Mouse (Mus musculus) induced T-regulatory cell, adult 2 months (primary cell): Measurements from ENCODE around the gene Nppc.

ENCODE experiments used
- DNase-seq: peaks from one replicate; pipeline ENCODE4 v3.0.0-alpha.2; 2012; ENCODE audit warnings: low read depth

The Nppc gene

DNA sequence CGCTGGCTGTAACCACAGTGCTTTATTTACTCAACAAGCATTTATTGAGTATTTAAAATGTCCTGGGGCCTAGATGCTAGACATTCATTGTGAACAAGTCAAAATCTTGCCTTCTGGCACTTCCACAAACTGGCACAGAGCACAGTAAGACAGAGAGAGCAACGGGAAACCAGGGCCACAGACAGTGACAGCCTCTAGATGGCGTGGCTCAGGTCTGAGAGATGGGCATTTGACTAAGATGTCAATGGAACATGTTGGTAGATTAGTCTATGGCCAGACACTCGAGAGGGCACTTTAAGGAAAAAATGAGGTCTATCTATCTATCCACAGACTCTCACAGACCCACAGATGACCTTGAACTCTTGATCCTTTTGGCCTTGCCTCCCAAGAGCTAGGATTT lies 17.7 kb downstream of the Nppc start:
- DNase-seq: no peak

- DNase-seq: peak; percentile 75
Observed at GRCm38 (mm10) chr1:86650272-86650671, 20.1 kb downstream of the Nppc start.

GRCm38 (mm10) chr1:86647517-86647916 lies 22.9 kb downstream of the Nppc start:
- no peak for DNase-seq

- peak; percentile 57 for DNase-seq
Observed at GRCm38 (mm10) chr1:86643101-86643809, 27.1 kb downstream of the Nppc start.

GRCm38 (mm10) chr1:86634751-86635359 lies 35.5 kb downstream of the Nppc start:
- DNase-seq: no peak

DNA sequence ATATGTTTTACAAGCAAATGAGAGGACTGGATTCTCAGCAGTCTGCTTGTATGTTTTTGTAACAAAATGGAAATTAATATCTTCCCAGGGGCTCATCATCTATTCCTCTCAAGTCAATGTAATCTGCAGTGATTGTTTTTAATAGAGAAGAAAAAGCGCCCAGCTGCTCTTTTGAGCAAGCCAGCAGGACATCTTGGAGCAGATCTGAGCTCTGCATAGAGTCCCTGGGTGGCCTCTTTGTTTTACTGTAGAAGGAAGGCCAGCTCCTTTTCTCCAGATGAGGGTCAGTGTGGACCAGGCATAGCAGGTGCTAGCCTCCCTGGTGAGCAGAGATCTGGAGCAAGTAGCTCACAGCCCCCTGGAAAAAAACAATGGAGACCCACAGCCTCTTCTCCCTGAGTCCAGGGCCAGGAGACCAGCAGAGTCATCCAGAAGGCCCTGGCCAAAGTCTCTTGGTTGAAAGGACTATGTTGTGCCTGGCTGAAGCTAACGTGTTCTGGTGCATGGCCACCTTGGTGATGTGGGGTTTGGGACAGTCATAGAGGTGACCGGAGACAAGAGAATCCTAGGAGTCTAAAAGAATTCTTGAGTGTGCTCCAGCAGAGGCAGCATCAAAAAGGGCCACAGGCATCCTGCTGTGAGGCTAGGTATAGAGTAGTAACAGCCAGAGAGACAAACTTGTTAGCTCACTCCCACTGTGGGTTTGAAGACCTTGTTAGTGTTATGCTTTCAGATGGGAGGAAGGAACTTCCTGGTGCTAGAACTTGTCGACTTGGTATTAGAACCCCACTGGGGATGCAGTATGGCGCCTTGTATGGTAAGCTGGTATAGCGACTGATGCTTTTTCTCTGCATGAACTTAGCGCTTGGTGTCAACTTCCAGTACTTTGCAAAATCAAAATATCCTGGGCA lies 36.3 kb downstream of the Nppc start:
- DNase-seq: no peak

DNA sequence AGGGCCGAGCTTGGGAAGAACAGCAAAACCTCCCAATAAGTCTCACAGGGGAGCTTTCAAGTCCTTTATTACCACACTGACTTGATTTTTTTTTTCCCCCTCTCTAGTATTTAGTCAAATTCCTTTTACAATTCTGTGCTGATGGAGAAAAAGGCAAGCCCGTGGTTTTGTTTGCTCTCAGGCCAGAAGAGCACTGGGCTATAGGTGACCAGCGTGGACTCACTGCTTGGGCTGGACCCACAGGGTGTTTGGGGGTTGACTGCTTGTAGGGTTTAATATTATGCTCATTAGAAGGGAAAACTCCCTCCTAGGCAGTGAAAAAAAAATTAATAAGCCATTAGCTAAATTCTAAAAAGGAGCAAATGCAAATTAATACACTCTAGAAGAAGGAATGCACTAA lies 36.9 kb downstream of the Nppc start:
- no peak for DNase-seq

GRCm38 (mm10) chr1:86632732-86633380 lies 37.5 kb downstream of the Nppc start:
- no peak for DNase-seq

DNA sequence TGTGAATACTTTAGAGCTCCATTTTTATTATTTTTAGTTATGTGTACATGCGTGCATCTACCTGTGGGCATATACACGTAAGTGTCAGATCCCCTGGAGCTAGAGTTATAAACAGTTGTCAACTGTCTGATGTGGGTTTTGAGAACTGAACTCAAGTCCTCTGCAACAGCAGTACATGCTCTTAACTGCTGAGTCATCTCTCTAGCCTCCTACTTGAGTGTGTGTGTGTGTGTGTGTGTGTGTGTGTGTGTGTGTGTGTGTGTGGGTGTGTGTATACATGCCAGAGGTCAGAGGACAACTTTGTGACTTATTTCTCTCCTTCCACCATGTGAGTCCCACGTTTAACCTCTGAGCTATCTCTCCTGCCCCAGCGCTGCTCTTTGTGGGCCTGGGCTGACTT lies 39.8 kb downstream of the Nppc start:
- no peak for DNase-seq

DNA sequence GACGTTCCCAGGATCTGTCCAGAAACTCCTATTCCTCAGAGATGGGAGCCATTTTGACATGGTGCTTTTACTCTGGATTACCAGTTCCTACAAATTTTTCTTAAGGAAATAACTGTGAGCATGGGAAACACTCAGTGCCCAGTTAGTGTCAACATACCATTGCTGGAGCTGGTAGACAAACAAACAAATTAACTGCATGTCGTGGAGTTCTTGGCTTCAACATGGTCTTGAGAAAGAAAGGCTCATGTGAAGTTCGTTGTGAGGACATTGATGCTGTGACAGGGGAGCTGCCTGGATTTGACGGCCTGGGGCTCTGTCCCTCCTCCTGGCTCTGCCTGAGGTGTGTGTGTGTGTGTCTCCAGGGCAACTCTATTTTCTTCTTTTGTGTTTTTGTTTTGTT lies 40.4 kb downstream of the Nppc start:
- DNase-seq: no peak

DNA sequence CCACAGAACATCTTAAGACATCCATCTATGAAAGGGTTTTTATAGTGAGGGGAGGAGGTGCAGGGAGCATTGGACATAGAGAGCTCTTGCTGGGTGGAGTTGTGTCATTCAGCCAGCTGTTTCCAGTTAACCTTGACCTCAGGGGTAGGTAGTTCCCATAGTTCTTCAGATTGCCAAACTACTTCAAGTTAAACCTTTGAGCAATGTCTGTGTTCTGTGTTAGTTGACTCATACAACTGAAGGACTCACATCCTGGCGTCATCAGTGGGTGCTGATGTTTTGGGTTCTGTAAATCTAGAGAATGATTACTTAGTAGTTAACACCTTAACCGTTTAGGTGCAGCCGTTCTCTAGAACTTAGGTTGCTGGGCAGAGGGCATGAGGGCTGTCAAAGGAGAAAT lies 42.1 kb downstream of the Nppc start:
- DNase-seq: no peak

DNA sequence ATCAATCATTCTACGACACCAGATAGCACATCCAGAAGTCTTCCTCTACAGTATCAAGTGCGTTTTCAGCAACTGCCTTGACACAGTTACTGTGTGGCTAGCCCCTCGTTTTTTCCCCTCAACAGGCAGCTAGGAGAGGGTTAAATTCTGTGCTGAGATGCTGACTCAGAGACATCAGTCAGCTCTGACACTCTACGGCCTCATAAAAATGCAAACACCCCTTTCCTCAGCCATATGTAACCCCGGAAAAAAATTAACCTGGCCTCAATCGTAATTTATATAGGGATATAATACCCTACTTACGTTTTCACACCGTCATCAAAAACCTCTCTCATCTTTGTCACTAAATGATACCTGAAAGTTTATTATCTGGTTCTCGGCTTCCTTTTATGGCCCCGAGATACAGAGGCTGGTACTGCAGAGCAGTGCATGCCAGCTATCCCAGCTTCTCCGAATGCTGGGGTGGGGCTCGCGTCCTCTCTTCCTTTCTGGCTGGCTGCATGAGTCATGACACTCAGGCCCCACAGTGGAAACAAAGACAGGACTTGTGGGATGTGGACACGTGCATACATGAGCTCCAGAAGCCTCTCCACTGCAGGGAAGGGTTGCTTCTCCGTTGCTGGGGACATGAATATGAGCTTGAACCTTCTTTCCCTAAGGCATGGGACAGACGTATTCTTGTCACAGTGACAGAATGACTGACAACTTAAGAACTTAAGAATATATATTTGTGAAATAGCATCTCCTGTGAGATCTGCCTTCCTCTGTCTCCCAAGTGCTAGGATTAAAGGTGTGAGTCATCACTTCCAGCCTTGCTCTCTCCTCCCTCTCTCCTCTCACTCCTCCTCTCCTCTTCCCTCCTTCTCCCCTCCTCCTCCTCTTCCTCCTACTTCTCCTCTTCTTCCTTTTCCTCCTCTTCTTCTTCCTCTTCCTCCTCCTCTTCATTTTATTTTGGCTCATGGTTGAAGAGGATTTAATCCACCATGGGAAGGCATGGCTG lies 47.1 kb downstream of the Nppc start:
- no peak for DNase-seq

DNA sequence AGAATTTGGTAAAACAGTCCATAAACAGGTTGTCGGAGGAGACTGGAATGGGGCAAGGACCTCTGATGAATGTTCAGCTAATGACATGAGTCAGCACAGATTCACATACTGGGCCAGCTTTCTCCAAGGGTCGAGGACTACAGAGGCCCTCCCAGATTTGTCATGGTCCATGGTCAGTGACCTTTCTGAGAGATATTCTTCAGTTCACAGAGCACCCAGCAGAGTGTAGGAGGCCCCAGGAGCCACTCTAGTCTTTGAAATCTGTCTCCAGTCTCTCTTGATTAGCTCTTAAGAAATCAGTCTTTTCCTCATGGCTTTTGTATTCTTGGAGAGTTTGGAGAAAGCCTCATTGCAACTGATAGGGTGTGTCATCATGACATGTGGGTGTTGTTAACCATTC lies 48.1 kb downstream of the Nppc start:
- no peak for DNase-seq

DNA sequence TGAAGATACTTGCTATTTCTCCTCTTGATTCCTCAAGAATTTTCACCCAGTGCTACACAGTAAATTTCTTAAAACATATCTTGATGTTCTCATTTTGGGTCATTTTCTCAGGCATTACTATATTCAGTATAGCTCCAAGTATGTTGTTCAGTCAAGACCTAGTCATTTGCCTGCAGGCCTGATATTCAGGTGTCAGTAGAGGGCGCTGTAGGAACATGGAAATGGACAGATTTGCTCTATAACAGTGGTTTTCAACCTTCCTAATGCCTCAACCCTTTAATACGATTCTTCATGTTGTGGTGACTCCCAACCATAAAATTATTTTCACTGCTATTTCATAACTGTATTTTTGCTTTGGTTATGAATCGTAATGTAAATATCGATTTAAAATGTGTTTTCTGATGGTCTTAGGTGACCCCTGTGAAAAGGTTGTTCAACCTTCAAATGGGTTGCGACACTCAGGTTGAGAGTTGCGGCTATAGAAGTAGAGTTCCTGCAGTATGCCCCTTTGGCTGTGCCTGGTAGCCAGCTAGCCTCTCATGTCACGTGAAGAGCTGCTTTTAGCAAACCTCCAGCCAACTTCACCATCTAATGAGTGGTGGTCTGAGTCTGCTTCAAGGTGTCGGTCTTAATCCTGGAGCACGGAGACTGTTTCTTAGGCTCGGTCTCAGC lies 51.8 kb downstream of the Nppc start:
- DNase-seq: peak; percentile 75
